Mouse (Mus musculus) lung, embryonic 16.5 days (tissue): ENCODE results near the gene Gm13285. TPM values are rescaled to one million over a fixed set of nuclear protein-coding genes. Genes with fewer than 3 reads are reported as not detected.

Experiments used
- polyA plus RNA-seq: library from polyadenylated mRNA; unstranded; fragments of >200 nt; fragmentation: Nextera tagmentation; extraction: Ambion mirVana; gene quantifications from 2 replicates; pipeline ENCODE4 v1.2.1, GENCODE M21; 2015

Gene Gm13285
- polyA plus RNA-seq, 1 experiment from 2014 or later = 1.5 TPM

Other genes starting within 250 kb of the Gm13285 start
- gene Ifna15, start 241.4 kb upstream of the Gm13285 start, polyA plus RNA-seq = not detected in 2 replicates
- not detected in 2 replicates for gene Ifna14, start 227.9 kb upstream of the Gm13285 start, polyA plus RNA-seq
- gene Ifna9, start 207.3 kb upstream of the Gm13285 start, polyA plus RNA-seq = not detected in 2 replicates
- not detected in 2 replicates for gene Ifna12, start 196.3 kb upstream of the Gm13285 start, polyA plus RNA-seq
- not detected in 2 replicates for gene C87499, start 165.3 kb upstream of the Gm13285 start, polyA plus RNA-seq
- not detected in 2 replicates for gene Ifna13, start 155.2 kb upstream of the Gm13285 start, polyA plus RNA-seq
- not detected in 2 replicates for gene Ifna16, start 122.7 kb upstream of the Gm13285 start, polyA plus RNA-seq
- gene Ifna2, start 115.8 kb upstream of the Gm13285 start, polyA plus RNA-seq = not detected in 2 replicates
- not detected in 2 replicates for gene Ifnab, start 108.3 kb upstream of the Gm13285 start, polyA plus RNA-seq
- gene Gm26566, start 77.9 kb upstream of the Gm13285 start, polyA plus RNA-seq = 0.82 and 1.2 TPM in 2 replicates
- gene Klhl9, start 77.2 kb upstream of the Gm13285 start, polyA plus RNA-seq = 88.1 and 91.8 TPM in 2 replicates
- not detected in 2 replicates for gene Gm13271, start 44.8 kb upstream of the Gm13285 start, polyA plus RNA-seq
- gene Gm13283, start 39.5 kb upstream of the Gm13285 start, polyA plus RNA-seq = 0.31 TPM in 1 of 2 replicates, not detected in the other
- gene Gm13290, start 25.8 kb upstream of the Gm13285 start, polyA plus RNA-seq = 0.38 and 0.49 TPM in 2 replicates
- gene Gm13289, start 22.7 kb upstream of the Gm13285 start, polyA plus RNA-seq = not detected in 2 replicates
- gene Gm13272, start 19.8 kb upstream of the Gm13285 start, polyA plus RNA-seq = not detected in 2 replicates
- gene Ifnz, start 17.5 kb upstream of the Gm13285 start, polyA plus RNA-seq = 0.34 TPM in 1 of 2 replicates, not detected in the other
- gene Gm13276, start 14.0 kb upstream of the Gm13285 start, polyA plus RNA-seq = 0.36 and 1.2 TPM in 2 replicates
- gene Gm13277, start 11.0 kb upstream of the Gm13285 start, polyA plus RNA-seq = not detected in 2 replicates
- gene Gm13278, start 8.1 kb upstream of the Gm13285 start, polyA plus RNA-seq = not detected in 2 replicates
- gene Gm13275, start 5.2 kb upstream of the Gm13285 start, polyA plus RNA-seq = not detected in 2 replicates
- not detected in 2 replicates for gene Gm13279, start 2.3 kb upstream of the Gm13285 start, polyA plus RNA-seq
- not detected in 2 replicates for gene Gm13287, start 3.6 kb downstream of the Gm13285 start, polyA plus RNA-seq
- not detected in 2 replicates for gene Gm13288, start 5.9 kb downstream of the Gm13285 start, polyA plus RNA-seq
- gene Ifna7, start 16.6 kb downstream of the Gm13285 start, polyA plus RNA-seq = not detected in 2 replicates
- not detected in 2 replicates for gene Ifna11, start 20.3 kb downstream of the Gm13285 start, polyA plus RNA-seq
- not detected in 2 replicates for gene Ifna6, start 27.8 kb downstream of the Gm13285 start, polyA plus RNA-seq
- not detected in 2 replicates for gene Ifna5, start 35.9 kb downstream of the Gm13285 start, polyA plus RNA-seq
- gene Ifna4, start 42.2 kb downstream of the Gm13285 start, polyA plus RNA-seq = not detected in 2 replicates
- gene Ifna1, start 50.4 kb downstream of the Gm13285 start, polyA plus RNA-seq = not detected in 2 replicates
- gene Ifne, start 80.5 kb downstream of the Gm13285 start, polyA plus RNA-seq = not detected in 2 replicates